Mouse (Mus musculus) stomach, embryonic 15.5 days (tissue): ENCODE results near the gene Klf9. TPM values are rescaled to one million over a fixed set of nuclear protein-coding genes. Genes with fewer than 3 reads are reported as not detected.

Experiments used
- ATAC-seq: fragments of 200-750 bp; cut with Nextera tagmentation; 2 replicates; pipeline ENCODE4 v1.8.0; 2017; ENCODE audit warnings: low read depth, moderate number of reproducible peaks, moderate TSS enrichment; ENCODE audit not compliant: insufficient read depth, low FRiP score
- H3K27ac ChIP-seq: fragments of 300-500 bp; sonication (generic); 2 replicates; pipeline ENCODE4 v1.5.1; 2015; ENCODE audit warnings: mild to moderate bottlenecking, inconsistent platforms
- H3K27me3 ChIP-seq: fragments of 300-500 bp; sonication (generic); replicated peaks from 2 replicates; pipeline ENCODE4 v1.6.1; 2015; ENCODE audit warnings: inconsistent platforms
- H3K36me3 ChIP-seq: fragments of 300-500 bp; sonication (generic); 2 replicates; pipeline ENCODE4 v1.6.1; 2015; ENCODE audit warnings: inconsistent platforms
- H3K4me1 ChIP-seq: fragments of 300-500 bp; sonication (generic); 2 replicates; pipeline ENCODE4 v1.6.1; 2015; ENCODE audit warnings: inconsistent platforms
- H3K4me2 ChIP-seq: fragments of 300-500 bp; sonication (generic); 2 replicates; pipeline ENCODE4 v1.6.1; 2015; ENCODE audit warnings: mild to moderate bottlenecking, inconsistent platforms
- H3K4me3 ChIP-seq: fragments of 300-500 bp; sonication (generic); replicated peaks from 2 replicates; pipeline ENCODE4 v1.5.1; 2015; ENCODE audit warnings: inconsistent platforms
- H3K9ac ChIP-seq: fragments of 300-500 bp; sonication (generic); 2 replicates; pipeline ENCODE4 v1.6.1; 2015; ENCODE audit warnings: inconsistent platforms
- H3K9me3 ChIP-seq: fragments of 300-500 bp; sonication (generic); 2 replicates; pipeline ENCODE4 v1.6.1; 2016; ENCODE audit warnings: inconsistent platforms
- WGBS: fragments of 180-500 bp; shearing (Covaris S2); methylation state at CpG from one replicate; pipeline ENCODE4 v1.1.7; 2015; 5-methylcytosine and 5-hydroxymethylcytosine counted together
- polyA plus RNA-seq: library from polyadenylated mRNA; unstranded; fragments of >200 nt; fragmentation: Nextera tagmentation; extraction: Ambion mirVana; gene quantifications from 2 replicates; pipeline ENCODE4 v1.2.1, GENCODE M21; 2015

Klf9 gene
- polyA plus RNA-seq: 6.8 and 8.1 TPM in 2 replicates

- Histone ChIP-seq H3K4me2 (peak within 1 kb of the TSS; percentile 82), H3K9me3 (no peaks in the 10 kb centered on the region), H3K9ac (peak within 1 kb of the TSS; percentile 36), H3K4me1 (peaks cover 14% of the 10 kb centered on the region), H3K36me3 (no peaks in the 10 kb centered on the region), H3K27me3 (peaks cover 2% of the 10 kb centered on the region; the same call in 1 of the 2 replicates), H3K27ac (peak within 1 kb of the TSS; percentile 88), H3K4me3 (peak within 1 kb of the TSS; percentile 56)
- peak; percentile 92 for ATAC-seq
- under 1% methylated on average over 52 of the region's 52 CpGs for WGBS
These were observed at the start of gene Klf9 for GRCm38 (mm10) chr19:23140689-23141317. Klf9 (plus strand) TSS chr19:23141226.

DNA sequence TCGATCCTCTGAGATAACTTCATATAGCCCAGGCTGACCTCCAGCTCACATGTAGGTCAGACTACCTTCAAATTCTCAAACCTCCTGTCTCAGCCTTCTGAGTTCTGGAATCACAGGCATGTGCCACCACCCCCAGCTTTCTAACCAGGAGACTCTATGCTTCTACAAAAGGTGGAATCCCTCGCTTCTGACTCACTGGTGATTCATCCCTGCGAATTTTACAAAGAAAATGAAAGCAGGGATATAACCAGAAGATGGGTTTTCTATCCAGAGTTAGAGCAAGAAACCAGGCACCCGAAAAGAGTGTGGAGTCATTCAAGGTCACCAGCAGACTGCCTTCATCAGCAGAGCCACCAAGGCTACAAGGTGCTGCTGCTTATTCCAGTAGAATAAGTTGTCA is 49.4 kb upstream of the Klf9 start:
- H3K36me3 ChIP-seq: no peaks in the 10 kb centered on the region
- no peak overlapping the region for H3K9ac ChIP-seq
- no peaks in the 10 kb centered on the region for H3K27me3 ChIP-seq
- H3K4me2 ChIP-seq: no peak overlapping the region
- WGBS: 77% methylated on average over 4 of the region's 4 CpGs
- H3K4me1 ChIP-seq: no peaks in the 10 kb centered on the region
- H3K9me3 ChIP-seq: no peaks in the 10 kb centered on the region
- H3K27ac ChIP-seq: no peak overlapping the region
- no peak for ATAC-seq
- H3K4me3 ChIP-seq: no peak overlapping the region

GRCm38 (mm10) chr19:23093548-23093947 is 47.5 kb upstream of the Klf9 start:
- no peaks in the 10 kb centered on the region for H3K36me3 ChIP-seq
- H3K9me3 ChIP-seq: no peaks in the 10 kb centered on the region
- H3K4me1 ChIP-seq: no peaks in the 10 kb centered on the region
- H3K9ac ChIP-seq: no peak overlapping the region
- no peaks in the 10 kb centered on the region for H3K27me3 ChIP-seq
- 75% methylated on average over 5 of the region's 5 CpGs for WGBS
- H3K27ac ChIP-seq: no peak overlapping the region
- H3K4me3 ChIP-seq: no peak overlapping the region
- no peak for ATAC-seq
- H3K4me2 ChIP-seq: no peak overlapping the region

GRCm38 (mm10) chr19:23094906-23095305 is 46.1 kb upstream of the Klf9 start:
- H3K4me1 ChIP-seq: no peaks in the 10 kb centered on the region
- ATAC-seq: no peak
- H3K4me3 ChIP-seq: no peak overlapping the region
- H3K27ac ChIP-seq: no peak overlapping the region
- no peak overlapping the region for H3K9ac ChIP-seq
- WGBS: 44% methylated on average over 3 of the region's 3 CpGs
- no peak overlapping the region for H3K4me2 ChIP-seq
- H3K36me3 ChIP-seq: no peaks in the 10 kb centered on the region
- H3K27me3 ChIP-seq: no peaks in the 10 kb centered on the region
- H3K9me3 ChIP-seq: no peaks in the 10 kb centered on the region

DNA sequence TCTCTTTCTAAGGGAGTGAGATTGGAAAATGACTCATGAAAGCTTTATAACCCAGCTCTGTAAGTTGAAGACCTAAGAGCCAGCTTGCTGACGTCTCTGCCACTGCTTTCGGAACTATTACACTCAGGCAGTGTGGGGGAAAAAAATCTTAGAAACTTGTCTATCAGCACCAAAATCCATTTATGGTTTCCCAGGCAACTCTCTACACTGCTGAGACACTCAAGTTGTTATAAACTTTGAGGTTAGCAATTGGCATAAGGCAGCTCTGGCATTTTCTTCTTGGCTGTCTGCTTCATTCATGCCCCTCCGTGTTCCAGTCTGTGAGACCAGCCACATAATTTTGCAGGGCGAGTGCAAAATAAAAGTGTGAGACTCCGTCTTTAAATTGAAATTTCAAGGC is 34.2 kb upstream of the Klf9 start:
- H3K27ac ChIP-seq: no peak overlapping the region
- no peak overlapping the region for H3K4me3 ChIP-seq
- H3K9ac ChIP-seq: no peak overlapping the region
- WGBS: 77% methylated on average over 5 of the region's 5 CpGs
- ATAC-seq: no peak
- no peaks in the 10 kb centered on the region for H3K9me3 ChIP-seq
- H3K27me3 ChIP-seq: no peaks in the 10 kb centered on the region
- no peaks in the 10 kb centered on the region for H3K4me1 ChIP-seq
- no peaks in the 10 kb centered on the region for H3K36me3 ChIP-seq
- no peak overlapping the region for H3K4me2 ChIP-seq

DNA sequence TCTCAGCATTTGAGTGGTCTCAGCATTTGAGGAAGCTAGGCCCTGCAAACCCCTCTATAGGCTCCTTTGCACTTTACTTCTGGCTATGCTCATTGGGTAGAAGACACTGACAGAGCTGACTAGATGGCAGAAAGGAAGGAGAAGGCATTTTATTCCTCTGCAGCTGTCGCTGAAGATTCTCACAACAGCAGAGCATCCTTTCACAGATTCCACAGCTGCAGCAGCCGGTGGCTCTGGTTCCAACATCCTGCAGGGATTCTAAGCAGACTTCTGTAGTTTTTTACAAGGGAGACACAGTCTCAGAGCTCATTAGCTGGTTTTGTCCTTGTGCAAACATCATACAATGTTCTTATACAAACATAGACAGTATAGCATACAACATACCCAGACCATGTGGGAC is 33.7 kb upstream of the Klf9 start:
- 53% methylated on average over 2 of the region's 2 CpGs for WGBS
- no peak for ATAC-seq
- H3K27ac ChIP-seq: no peak overlapping the region
- no peaks in the 10 kb centered on the region for H3K27me3 ChIP-seq
- H3K9me3 ChIP-seq: no peaks in the 10 kb centered on the region
- H3K4me2 ChIP-seq: no peak overlapping the region
- no peaks in the 10 kb centered on the region for H3K4me1 ChIP-seq
- no peak overlapping the region for H3K9ac ChIP-seq
- H3K4me3 ChIP-seq: no peak overlapping the region
- H3K36me3 ChIP-seq: no peaks in the 10 kb centered on the region

GRCm38 (mm10) chr19:23121875-23122274 is 19.2 kb upstream of the Klf9 start:
- Histone ChIP-seq H3K4me2 (no peak overlapping the region), H3K27ac (no peak overlapping the region), H3K9ac (no peak overlapping the region), H3K27me3 (no peaks in the 10 kb centered on the region), H3K36me3 (no peaks in the 10 kb centered on the region), H3K4me3 (no peak overlapping the region), H3K9me3 (no peaks in the 10 kb centered on the region), H3K4me1 (no peaks in the 10 kb centered on the region)
- WGBS: 15% methylated on average over 10 of the region's 10 CpGs
- ATAC-seq: peak; percentile 60; the same call in 1 of the 2 replicates

GRCm38 (mm10) chr19:23124023-23124550 is 16.9 kb upstream of the Klf9 start:
- no peaks in the 10 kb centered on the region for H3K9me3 ChIP-seq

DNA sequence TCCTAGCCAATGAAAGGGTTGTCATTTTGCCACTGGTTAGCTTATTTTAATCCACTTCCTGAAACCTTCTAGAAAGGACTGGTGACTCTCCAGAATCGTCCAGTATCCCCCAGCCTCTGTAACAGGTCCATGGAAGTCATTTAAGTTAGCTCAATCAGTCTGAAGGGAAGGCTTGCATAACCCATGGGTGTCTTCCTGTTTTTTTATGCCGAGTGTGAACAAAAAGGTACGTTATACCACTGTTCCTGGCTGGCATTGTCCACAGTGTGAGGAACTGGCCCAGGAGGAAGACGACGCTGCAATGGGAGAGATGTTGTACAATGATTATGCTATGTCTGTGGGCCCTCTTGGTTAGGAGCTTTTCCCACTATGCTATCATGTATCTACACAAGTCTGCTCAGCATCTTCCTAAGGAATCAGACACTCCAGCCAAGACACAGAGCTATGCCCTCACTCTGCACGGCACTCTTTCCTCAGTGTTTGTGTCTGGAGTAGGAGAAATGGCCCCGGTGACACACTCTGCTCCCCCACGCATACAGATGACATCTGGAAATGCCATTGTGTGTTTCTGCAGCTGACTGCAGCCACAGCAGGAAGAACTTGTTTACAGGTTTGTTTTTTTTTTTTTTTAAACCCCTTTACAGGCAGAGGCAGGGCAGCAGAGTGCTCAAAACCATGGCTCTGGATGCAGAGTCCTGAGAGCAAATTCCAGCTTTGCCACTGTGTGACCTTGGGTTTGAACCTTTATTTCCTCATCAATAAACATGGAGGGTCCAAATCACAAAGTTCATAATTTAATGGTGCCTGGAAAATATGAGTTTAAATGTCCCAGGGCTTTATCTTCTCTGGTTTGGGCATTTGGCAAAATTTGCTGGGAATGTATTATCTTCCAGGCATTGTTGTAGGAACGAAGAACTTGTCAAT is 15.5 kb upstream of the Klf9 start:
- no peak overlapping the region for H3K27ac ChIP-seq
- no peaks in the 10 kb centered on the region for H3K36me3 ChIP-seq
- H3K4me1 ChIP-seq: no peaks in the 10 kb centered on the region
- H3K4me3 ChIP-seq: no peak overlapping the region
- no peak overlapping the region for H3K9ac ChIP-seq
- H3K4me2 ChIP-seq: no peak overlapping the region
- no peak for ATAC-seq
- 66% methylated on average over 9 of the region's 9 CpGs for WGBS
- H3K27me3 ChIP-seq: no peaks in the 10 kb centered on the region
- no peaks in the 10 kb centered on the region for H3K9me3 ChIP-seq

More at GRCm38 (mm10) chr19:23124023-23124550, 16.9 kb upstream of the Klf9 start:
- no peak overlapping the region for H3K4me3 ChIP-seq
- ATAC-seq: no peak
- H3K27me3 ChIP-seq: no peaks in the 10 kb centered on the region
- H3K4me2 ChIP-seq: no peak overlapping the region
- no peaks in the 10 kb centered on the region for H3K4me1 ChIP-seq
- no peak overlapping the region for H3K9ac ChIP-seq
- H3K27ac ChIP-seq: no peak overlapping the region
- no peaks in the 10 kb centered on the region for H3K36me3 ChIP-seq
- 76% methylated on average over 7 of the region's 7 CpGs for WGBS

DNA sequence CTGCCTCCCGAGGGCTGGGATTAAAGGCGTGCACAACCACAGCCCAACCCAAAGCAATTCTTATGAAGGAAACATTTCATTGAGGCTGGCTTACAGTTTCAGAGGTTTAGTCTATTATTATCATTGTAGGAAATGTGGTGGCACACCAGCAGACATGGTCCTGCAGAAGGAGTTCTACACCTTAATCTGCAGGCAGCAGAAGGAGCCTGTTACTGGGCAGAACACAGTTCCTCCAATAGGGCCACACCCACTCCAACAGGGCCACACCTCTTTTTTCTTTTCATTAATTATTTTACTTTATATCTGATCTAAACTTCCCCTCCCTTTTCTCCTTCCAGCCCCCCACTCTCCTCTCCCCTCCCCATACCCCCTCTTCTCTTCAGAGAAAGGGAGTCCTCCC is 11.1 kb upstream of the Klf9 start:
- no peak overlapping the region for H3K4me3 ChIP-seq
- no peak overlapping the region for H3K4me2 ChIP-seq
- H3K4me1 ChIP-seq: peaks cover 17% of the 10 kb centered on the region
- no peaks in the 10 kb centered on the region for H3K9me3 ChIP-seq
- WGBS: 93% methylated on average over 2 of the region's 2 CpGs
- no peaks in the 10 kb centered on the region for H3K36me3 ChIP-seq
- ATAC-seq: no peak
- no peak overlapping the region for H3K9ac ChIP-seq
- no peak overlapping the region for H3K27ac ChIP-seq
- H3K27me3 ChIP-seq: 0 out of 2 replicates have a peak, but pooled peaks cover 4% of the 10 kb centered on the region

- no peak for ATAC-seq
- H3K27ac ChIP-seq: no peak overlapping the region
- H3K27me3 ChIP-seq: 0 out of 2 replicates have a peak, but pooled peaks cover 4% of the 10 kb centered on the region
- peaks cover 32% of the 10 kb centered on the region for H3K4me1 ChIP-seq
- WGBS: 59% methylated on average over 3 of the region's 3 CpGs
- no peaks in the 10 kb centered on the region for H3K36me3 ChIP-seq
- H3K9ac ChIP-seq: no peak overlapping the region
- H3K4me3 ChIP-seq: no peak overlapping the region
- H3K4me2 ChIP-seq: no peak overlapping the region
- no peaks in the 10 kb centered on the region for H3K9me3 ChIP-seq
These were observed 8.9 kb upstream of the Klf9 start for GRCm38 (mm10) chr19:23132106-23132635.
